Mouse (Mus musculus): Measurements from ENCODE around the gene Tbc1d24. TPM values are rescaled to one million over a fixed set of nuclear protein-coding genes. Genes with fewer than 3 reads are reported as not detected.

Gene Tbc1d24
- total and polyA plus RNA-seq, 2 experiments, result 13.3 to 31.5 TPM

GRCm38 (mm10) chr17:24167120-24167519 lies 38.2 kb downstream of the Tbc1d24 start:
- TF ChIP-seq POLR2A (IDR thresholded peaks at IDR 0.05; ENCODE audit: extremely low read depth, insufficient read depth, low read length) (no peak), CTCF (IDR thresholded peaks at IDR 0.05; ENCODE audit: low read depth, low read length) (no peak)
- H3K9ac ChIP-seq (ENCODE audit: low read depth, low read length), result no peak overlapping the region
- H3K79me2 ChIP-seq (ENCODE audit: control insufficient read depth, insufficient read depth, low read length), result peaks cover 14% of the 10 kb centered on the region
- H3K4me1 ChIP-seq (ENCODE audit: control insufficient read depth, insufficient read depth, low read length), result peaks cover 23% of the 10 kb centered on the region
- H3K36me3 ChIP-seq (ENCODE audit: control insufficient read depth, insufficient read depth, low read length), result peaks cover 8% of the 10 kb centered on the region; the same call in 1 of the 2 replicates
- DNase-seq (ENCODE audit: extremely low read depth, low read depth, low spot score), result no peak
- no peaks in the 10 kb centered on the region for H3K27me3 ChIP-seq (ENCODE audit: control insufficient read depth, insufficient read depth, low read length)
- H3K27ac ChIP-seq (replicated peaks; ENCODE audit: insufficient read depth, low read depth, low read length), result no peak overlapping the region
- no peak overlapping the region for H3K4me3 ChIP-seq (ENCODE audit: insufficient read depth, low read depth, low read length)
- WGBS, result 56% methylated on average over 6 of the region's 6 CpGs

GRCm38 (mm10) chr17:24164566-24165259 lies 40.6 kb downstream of the Tbc1d24 start:
- no peak for TF ChIP-seq POLR2A (IDR thresholded peaks at IDR 0.05; ENCODE audit: extremely low read depth, insufficient read depth, low read length)
- no peak for TF ChIP-seq CTCF (IDR thresholded peaks at IDR 0.05; ENCODE audit: low read depth, low read length)
- Histone ChIP-seq H3K4me1 (ENCODE audit: control insufficient read depth, insufficient read depth, low read length) (peaks cover 18% of the 10 kb centered on the region), H3K79me2 (ENCODE audit: control insufficient read depth, insufficient read depth, low read length) (peaks cover 14% of the 10 kb centered on the region), H3K9ac (ENCODE audit: low read depth, low read length) (no peak overlapping the region), H3K27me3 (ENCODE audit: control insufficient read depth, insufficient read depth, low read length) (no peaks in the 10 kb centered on the region), H3K36me3 (ENCODE audit: control insufficient read depth, insufficient read depth, low read length) (peaks cover 8% of the 10 kb centered on the region; the same call in 1 of the 2 replicates), H3K27ac (replicated peaks; ENCODE audit: insufficient read depth, low read depth, low read length) (0 out of 2 replicates have a peak overlapping the region, but pooled peaks have one; percentile 16), H3K4me3 (ENCODE audit: insufficient read depth, low read depth, low read length) (no peak overlapping the region)
- peak; percentile 44 for DNase-seq (ENCODE audit: extremely low read depth, low read depth, low spot score)
- 63% methylated on average over 11 of the region's 11 CpGs for WGBS

- peak within 1 kb of the TSS; percentile 45 for H3K27ac ChIP-seq (replicated peaks; ENCODE audit: insufficient read depth, low read depth, low read length)
- H3K9ac ChIP-seq (ENCODE audit: low read depth, low read length), result peak within 1 kb of the TSS; percentile 75
- H3K79me2 ChIP-seq (ENCODE audit: control insufficient read depth, insufficient read depth, low read length), result peaks cover 6% of the 10 kb centered on the region
- TF ChIP-seq POLR2A (IDR thresholded peaks at IDR 0.05; ENCODE audit: extremely low read depth, insufficient read depth, low read length) (0 out of 2 replicates have a peak, but pooled peaks have one; percentile 16), CTCF (IDR thresholded peaks at IDR 0.05; ENCODE audit: low read depth, low read length) (no peak)
- H3K4me3 ChIP-seq (ENCODE audit: insufficient read depth, low read depth, low read length), result peak within 1 kb of the TSS; percentile 64
- peaks cover 8% of the 10 kb centered on the region; the same call in 1 of the 2 replicates for H3K36me3 ChIP-seq (ENCODE audit: control insufficient read depth, insufficient read depth, low read length)
- DNase-seq (ENCODE audit: extremely low read depth, low read depth, low spot score), result peak; percentile 87
- peaks cover 18% of the 10 kb centered on the region for H3K4me1 ChIP-seq (ENCODE audit: control insufficient read depth, insufficient read depth, low read length)
- under 1% methylated on average over 47 of the region's 47 CpGs for WGBS
- no peaks in the 10 kb centered on the region for H3K27me3 ChIP-seq (ENCODE audit: control insufficient read depth, insufficient read depth, low read length)
These were observed 42.0 kb downstream of the Tbc1d24 start, which contains the start of gene Amdhd2 for GRCm38 (mm10) chr17:24163176-24163962. Gene Amdhd2, minus strand, starts transcription at chr17:24163766.

GRCm38 (mm10) chr17:24162584-24163175 lies 42.7 kb downstream of the Tbc1d24 start:
- Histone ChIP-seq H3K79me2 (ENCODE audit: control insufficient read depth, insufficient read depth, low read length) (peaks cover under 1% of the 10 kb centered on the region; the same call in 1 of the 2 replicates), H3K4me3 (ENCODE audit: insufficient read depth, low read depth, low read length) (peak overlapping the region; percentile 64), H3K36me3 (ENCODE audit: control insufficient read depth, insufficient read depth, low read length) (peaks cover 7% of the 10 kb centered on the region; the same call in 1 of the 2 replicates), H3K27me3 (ENCODE audit: control insufficient read depth, insufficient read depth, low read length) (no peaks in the 10 kb centered on the region), H3K27ac (replicated peaks; ENCODE audit: insufficient read depth, low read depth, low read length) (peak overlapping the region; percentile 45), H3K4me1 (ENCODE audit: control insufficient read depth, insufficient read depth, low read length) (peaks cover 14% of the 10 kb centered on the region), H3K9ac (ENCODE audit: low read depth, low read length) (peak overlapping the region; percentile 75)
- peak; percentile 84 for DNase-seq (ENCODE audit: extremely low read depth, low read depth, low spot score)
- TF ChIP-seq POLR2A (IDR thresholded peaks at IDR 0.05; ENCODE audit: extremely low read depth, insufficient read depth, low read length), result no peak
- no peak for TF ChIP-seq CTCF (IDR thresholded peaks at IDR 0.05; ENCODE audit: low read depth, low read length)
- 6% methylated on average over 17 of the region's 17 CpGs for WGBS

- WGBS, result 97% methylated on average over 5 of the region's 5 CpGs
- H3K9ac ChIP-seq (ENCODE audit: low read depth, low read length), result no peak overlapping the region
- no peak overlapping the region for H3K4me3 ChIP-seq (ENCODE audit: insufficient read depth, low read depth, low read length)
- no peaks in the 10 kb centered on the region; the same call in 1 of the 2 replicates for H3K79me2 ChIP-seq (ENCODE audit: control insufficient read depth, insufficient read depth, low read length)
- peaks cover 10% of the 10 kb centered on the region; the same call in 1 of the 2 replicates for H3K4me1 ChIP-seq (ENCODE audit: control insufficient read depth, insufficient read depth, low read length)
- H3K27me3 ChIP-seq (ENCODE audit: control insufficient read depth, insufficient read depth, low read length), result no peaks in the 10 kb centered on the region
- no peak for TF ChIP-seq CTCF (IDR thresholded peaks at IDR 0.05; ENCODE audit: low read depth, low read length)
- TF ChIP-seq POLR2A (IDR thresholded peaks at IDR 0.05; ENCODE audit: extremely low read depth, insufficient read depth, low read length), result no peak
- peaks cover under 1% of the 10 kb centered on the region; the same call in 1 of the 2 replicates for H3K36me3 ChIP-seq (ENCODE audit: control insufficient read depth, insufficient read depth, low read length)
- H3K27ac ChIP-seq (replicated peaks; ENCODE audit: insufficient read depth, low read depth, low read length), result no peak overlapping the region
- DNase-seq (ENCODE audit: extremely low read depth, low read depth, low spot score), result no peak
These were observed 43.9 kb downstream of the Tbc1d24 start for GRCm38 (mm10) chr17:24161466-24161865.
